Mouse (Mus musculus) common myeloid progenitor, adult 5-6 weeks (primary cell): ENCODE data around the gene Rnf215. TPM values are rescaled to one million over a fixed set of nuclear protein-coding genes. Genes with fewer than 3 reads are reported as not detected.

Source experiments
- ATAC-seq: replicated peaks from 2 replicates; pipeline ENCODE4 v1.8.0; 2016; ENCODE audit warnings: low read depth, mild to moderate bottlenecking, moderate TSS enrichment, inconsistent platforms; ENCODE audit not compliant: poor library complexity, severe bottlenecking
- total RNA-seq: library from RNA; stranded (forward); fragments of 200-1000, 187-1606 nt; gene quantifications from 2 replicates; pipeline ENCODE4 v1.2.3, GENCODE M21; 2017

Gene Rnf215
- total RNA-seq, 1 experiment from 2014 or later, result 11.5 TPM

DNA sequence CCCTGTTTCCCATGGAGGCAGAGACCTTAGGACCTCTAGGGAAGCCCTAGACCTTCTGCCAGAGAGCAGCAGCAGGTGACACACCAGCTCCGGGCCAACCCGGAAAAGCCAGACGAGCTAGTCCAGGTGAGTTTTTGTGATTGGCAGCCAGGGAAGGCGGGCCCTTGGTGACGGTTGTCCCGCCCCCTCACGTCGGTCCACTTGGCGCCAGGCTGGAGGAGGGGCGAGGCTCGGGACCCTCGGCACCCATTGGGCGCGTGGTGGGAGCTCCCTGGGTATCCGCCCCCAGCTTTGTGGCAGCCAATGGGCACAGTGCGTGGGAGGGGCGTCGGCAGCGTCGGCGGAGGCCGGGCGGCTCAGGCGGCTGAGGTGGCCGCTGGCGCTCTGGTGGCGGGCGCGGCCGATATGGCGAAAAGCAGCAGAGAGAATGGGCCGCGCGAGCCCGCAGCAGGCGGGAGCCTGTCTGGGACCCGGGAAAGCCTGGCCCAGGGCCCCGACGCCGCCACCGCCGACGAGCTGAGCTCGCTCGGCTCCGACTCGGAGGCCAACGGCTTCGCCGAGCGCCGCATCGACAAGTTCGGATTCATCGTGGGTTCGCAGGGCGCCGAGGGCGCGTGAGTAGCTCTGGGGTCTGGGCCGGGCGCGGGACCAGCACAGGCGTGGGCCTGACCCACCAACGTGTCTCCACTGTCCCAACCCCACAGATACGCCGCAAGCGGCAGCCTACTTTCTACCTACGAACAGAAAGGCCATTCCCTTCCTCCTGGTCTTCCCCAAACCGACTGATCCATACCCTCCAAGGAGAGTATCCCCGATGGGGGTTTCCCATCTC is 51.7 kb downstream of the Rnf215 start, which contains the start of gene Tbc1d10a:
Gene Tbc1d10a (plus strand): TSS at position 304 of the 832 bp plus-strand sequence.
- peak; percentile 100 for ATAC-seq

DNA sequence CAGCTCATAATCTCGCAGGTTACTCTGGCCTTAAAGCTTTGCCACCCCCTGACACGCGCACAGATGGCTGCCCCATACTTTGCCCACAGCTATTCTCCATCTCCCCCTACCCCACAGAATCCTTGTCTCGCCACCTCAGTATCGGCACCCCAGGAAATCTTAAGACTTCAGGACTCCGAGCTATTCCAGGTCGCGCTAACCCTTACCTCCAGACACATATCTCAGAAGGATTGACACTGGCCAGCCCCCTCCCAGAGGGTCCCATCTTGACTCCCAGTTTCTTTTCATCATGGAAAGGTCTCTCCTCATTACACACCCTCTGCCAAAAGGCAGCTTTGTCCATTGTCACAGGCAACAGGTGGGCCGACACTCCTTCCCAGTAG is 52.3 kb downstream of the Rnf215 start:
- ATAC-seq, result no peak

DNA sequence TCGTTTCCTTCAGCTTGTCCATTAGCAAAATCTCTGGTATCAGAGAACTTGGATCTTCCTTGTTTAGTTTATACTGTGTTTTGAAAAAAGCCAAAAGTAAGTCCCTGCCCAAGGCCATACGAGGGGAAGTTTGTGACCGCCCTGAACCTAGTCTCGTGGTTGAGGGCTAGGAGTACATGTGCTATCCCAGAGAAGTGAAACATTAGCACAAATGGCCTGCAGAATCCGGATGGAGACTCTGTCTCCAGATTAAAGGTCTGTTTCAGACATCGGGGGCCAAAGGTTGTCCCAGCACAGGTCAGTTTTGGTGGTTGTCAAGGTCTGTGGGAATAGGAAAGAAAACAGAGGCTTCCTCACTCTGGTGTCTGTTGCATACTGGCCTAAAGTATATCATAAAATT is 54.2 kb downstream of the Rnf215 start:
- no peak for ATAC-seq

DNA sequence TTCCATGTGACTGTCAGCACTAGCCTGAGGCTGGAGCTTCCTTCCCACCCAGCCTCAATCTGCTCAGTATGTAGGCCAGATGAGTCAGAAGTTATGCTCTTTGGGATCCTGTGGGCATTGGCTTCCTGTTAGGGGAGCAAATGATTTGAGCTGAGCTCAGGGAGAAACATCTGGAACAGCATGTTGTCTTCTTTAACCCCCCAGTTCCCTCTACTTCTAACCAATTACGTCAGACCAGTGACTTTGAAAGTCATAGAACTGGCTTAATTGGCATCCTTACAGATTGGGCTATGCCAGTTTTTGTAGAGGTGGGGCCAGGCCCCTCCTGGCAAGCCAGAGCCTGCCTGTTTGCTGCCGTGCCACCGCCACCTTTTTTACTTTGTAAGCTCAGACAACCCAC is 55.7 kb downstream of the Rnf215 start:
- ATAC-seq, result no peak

Other genes with a start within 250 kb of the Rnf215 start
- gene 4921536K21Rik, start 240.1 kb upstream of the Rnf215 start, total RNA-seq, result not detected in 2 replicates
- 0.29 and 0.69 TPM in 2 replicates for gene Dusp18, start 240.0 kb upstream of the Rnf215 start, total RNA-seq
- 1.3 and 2.6 TPM in 2 replicates for gene Slc35e4, start 220.5 kb upstream of the Rnf215 start, total RNA-seq
- 13.3 and 14.8 TPM in 2 replicates for gene Tcn2, start 203.0 kb upstream of the Rnf215 start, total RNA-seq
- gene Pes1, start 171.2 kb upstream of the Rnf215 start, total RNA-seq, result 140 and 247 TPM in 2 replicates
- gene 4930556J24Rik, start 158.4 kb upstream of the Rnf215 start, total RNA-seq, result not detected in 2 replicates
- gene Gal3st1, start 151.6 kb upstream of the Rnf215 start, total RNA-seq, result 1.0 TPM in 1 of 2 replicates, not detected in the other
- not detected in 2 replicates for gene Sec14l4, start 103.7 kb upstream of the Rnf215 start, total RNA-seq
- gene Sec14l3, start 70.4 kb upstream of the Rnf215 start, total RNA-seq, result not detected in 2 replicates
- 10.7 and 16.0 TPM in 2 replicates for gene Mtfp1, start 39.8 kb upstream of the Rnf215 start, total RNA-seq
- 2.1 and 3.7 TPM in 2 replicates for gene Sec14l2, start 11.8 kb upstream of the Rnf215 start, total RNA-seq
- gene Ccdc157, start 25.1 kb downstream of the Rnf215 start, total RNA-seq, result 2.1 TPM in 2 replicates
- gene Sf3a1, start 25.1 kb downstream of the Rnf215 start, total RNA-seq, result 47.1 and 54.6 TPM in 2 replicates
- gene Tbc1d10a, start 51.6 kb downstream of the Rnf215 start, total RNA-seq, result 4.7 and 6.3 TPM in 2 replicates
- 0.50 and 4.6 TPM in 2 replicates for gene Castor1, start 83.0 kb downstream of the Rnf215 start, total RNA-seq
- gene Osm, start 101.2 kb downstream of the Rnf215 start, total RNA-seq, result 15.7 and 16.1 TPM in 2 replicates
- gene Lif, start 122.4 kb downstream of the Rnf215 start, total RNA-seq, result 0.63 and 1.1 TPM in 2 replicates